Mouse (Mus musculus) small intestine, adult 2 months (tissue): ENCODE measurements at regions not wholly inside any gene's neighbourhood (a gene's known extent, or its start where the extent isn't known, plus 50 kb on each side); places are given as distances from the start of the nearest gene placed in this dataset.

Source experiments
- CTCF ChIP-seq: fragments of 200-500 bp; IDR thresholded peaks from 2 replicates; pipeline ENCODE4 v1.5.1; 2012; ENCODE audit warnings: low read depth, mild to moderate bottlenecking, control low read depth, inconsistent platforms, low read length, moderate library complexity, mixed read lengths; ENCODE audit not compliant: insufficient replicate concordance, insufficient read length; ENCODE audit errors: extremely low read depth
- POLR2A ChIP-seq: fragments of 200-500 bp; IDR thresholded peaks from 2 replicates; pipeline ENCODE4 v1.6.1; 2012; ENCODE audit warnings: low read depth, mild to moderate bottlenecking, control low read depth, inconsistent platforms, low read length, moderate library complexity

DNA sequence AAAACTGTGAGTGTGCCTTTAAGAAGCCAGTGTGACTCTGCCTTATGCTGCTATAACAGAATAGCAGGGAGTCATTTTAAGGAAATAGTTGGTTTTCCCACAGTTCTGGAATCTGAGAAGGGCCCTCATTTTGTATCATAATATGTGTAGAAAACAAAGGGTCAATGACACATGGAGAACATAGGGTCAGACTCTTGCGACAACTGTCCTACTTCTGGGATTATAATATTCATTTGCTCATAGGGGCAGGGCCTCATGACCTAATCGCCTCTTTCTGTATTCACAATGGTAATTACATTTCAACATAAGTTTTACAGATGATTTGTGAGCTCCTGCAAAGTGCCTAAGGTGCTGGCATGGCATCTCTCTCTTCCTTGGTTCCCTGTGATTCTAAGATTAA, 279.3 kb downstream of the Ppargc1a start:
- TF ChIP-seq CTCF: no peak
- TF ChIP-seq POLR2A: no peak
